Mouse (Mus musculus) liver, adult (tissue): Measurements from ENCODE around the gene Pnpla1.

Experiments used
- GATA4 ChIP-seq: IDR thresholded peaks from 2 replicates; pipeline ENCODE4 v1.6.1; 2014; ENCODE audit warnings: mild to moderate bottlenecking, low read length; ENCODE audit not compliant: insufficient replicate concordance

The Pnpla1 gene

DNA sequence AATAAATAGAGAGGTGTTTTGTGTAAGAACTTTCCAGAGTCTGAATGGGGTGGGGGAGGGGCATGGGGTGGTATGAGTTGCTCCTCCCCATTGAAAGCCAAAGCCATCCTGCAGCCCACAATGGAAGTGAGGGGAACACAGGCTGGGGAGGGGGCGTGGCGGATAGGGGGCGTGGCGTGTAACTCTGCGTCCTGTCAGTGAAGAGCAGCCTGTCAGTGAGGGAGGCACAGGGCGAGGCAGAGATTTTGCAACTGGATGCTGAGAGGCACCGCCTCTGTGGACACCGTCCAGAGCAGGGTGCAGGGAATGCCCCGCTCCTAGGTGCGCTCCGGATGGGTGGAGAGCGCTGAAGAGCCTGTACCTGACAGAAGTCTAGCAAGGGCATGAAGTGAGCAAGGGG, at the start of gene Pnpla1:
TSS of gene Pnpla1 (plus strand) at position 207 of the 400 bp plus-strand sequence.
- no peak for TF ChIP-seq GATA4

- TF ChIP-seq GATA4, result no peak
These were observed 49.5 kb upstream of the Pnpla1 start for GRCm38 (mm10) chr17:28808714-28809113.

GRCm38 (mm10) chr17:28809175-28809831, 48.9 kb upstream of the Pnpla1 start:
- TF ChIP-seq GATA4, result no peak

DNA sequence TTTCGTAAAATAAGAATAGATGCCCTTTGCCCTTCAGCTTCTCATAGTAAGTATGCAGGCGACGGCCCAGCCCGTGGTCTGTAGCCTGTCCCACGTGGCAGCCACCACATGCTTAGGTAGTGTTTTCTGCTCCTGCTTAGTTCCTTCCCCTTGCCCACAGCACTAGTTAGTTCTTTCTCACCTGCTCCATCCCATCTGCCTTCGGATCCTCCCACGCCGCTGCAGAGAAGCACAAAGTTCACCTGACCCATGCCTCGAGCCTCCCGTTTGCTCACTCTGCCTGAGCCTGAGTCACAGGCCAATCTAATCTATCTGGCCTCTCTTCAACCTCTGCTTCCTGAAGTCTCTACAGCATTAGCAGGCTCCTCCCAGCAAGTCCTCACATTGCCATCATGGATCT, 45.9 kb upstream of the Pnpla1 start:
- no peak for TF ChIP-seq GATA4

- TF ChIP-seq GATA4, result no peak
These were observed 43.6 kb upstream of the Pnpla1 start for GRCm38 (mm10) chr17:28814529-28815097.

- TF ChIP-seq GATA4, result no peak
These were observed 42.7 kb upstream of the Pnpla1 start for GRCm38 (mm10) chr17:28815384-28816004.

DNA sequence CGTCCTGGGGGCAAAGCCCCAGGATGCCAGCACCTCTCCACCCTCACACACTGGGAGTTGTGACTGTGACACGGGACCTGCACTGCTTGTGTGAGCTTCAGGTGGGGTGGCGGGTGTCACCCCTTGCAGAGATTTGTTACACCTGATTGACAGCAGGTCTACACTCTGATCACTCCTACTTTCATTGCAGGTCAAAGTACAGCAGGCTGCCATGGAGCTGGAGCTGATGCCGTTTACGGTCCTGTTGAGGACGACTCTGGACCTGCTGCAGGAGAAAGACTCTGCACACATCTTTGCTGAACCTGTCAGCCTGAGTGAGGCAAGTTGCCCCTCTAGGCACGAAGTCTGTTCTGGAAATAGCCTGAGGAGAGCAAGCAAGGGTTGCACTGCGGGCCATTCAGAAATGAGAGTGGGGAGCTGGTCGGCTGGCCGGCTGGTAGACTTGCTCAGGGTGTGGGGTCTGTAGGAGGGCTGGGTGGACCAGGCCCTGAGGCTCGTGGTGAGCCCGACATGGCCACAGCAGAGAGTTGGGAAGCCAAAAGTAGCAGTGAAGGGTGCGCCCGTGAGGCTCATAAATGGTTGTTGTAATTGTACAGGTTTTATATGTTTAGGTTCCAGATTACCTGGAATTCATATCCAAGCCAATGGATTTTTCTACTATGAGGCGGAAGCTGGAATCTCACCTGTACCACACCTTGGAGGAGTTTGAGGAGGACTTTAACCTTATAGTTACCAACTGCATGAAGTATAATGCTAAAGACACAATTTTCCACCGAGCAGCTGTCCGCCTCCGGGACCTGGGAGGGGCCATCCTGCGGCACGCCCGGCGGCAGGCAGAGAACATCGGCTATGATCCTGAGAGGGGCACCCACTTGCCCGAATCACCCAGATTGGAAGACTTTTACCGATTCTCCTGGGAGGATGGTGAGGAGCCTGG, 41.1 kb upstream of the Pnpla1 start:
- no peak for TF ChIP-seq GATA4

DNA sequence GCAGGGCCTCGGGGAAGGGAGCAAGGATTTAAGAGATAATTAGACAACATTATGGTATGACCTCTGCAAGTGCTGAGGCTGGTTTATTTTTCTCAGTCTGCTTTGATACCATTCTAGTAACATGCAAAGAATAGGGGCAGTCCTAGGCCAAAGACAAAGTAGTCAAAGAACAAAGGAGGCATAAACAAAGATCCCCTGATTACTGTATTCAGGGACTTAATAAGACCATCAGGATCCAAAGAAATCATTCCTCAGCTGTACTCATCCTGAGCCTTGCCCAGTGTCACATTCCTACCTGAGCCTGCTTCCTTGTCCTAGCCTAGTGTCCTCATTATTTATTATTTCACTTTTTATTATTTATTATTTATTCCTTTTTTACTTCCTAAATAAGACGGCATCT, 38.0 kb upstream of the Pnpla1 start:
- no peak for TF ChIP-seq GATA4

DNA sequence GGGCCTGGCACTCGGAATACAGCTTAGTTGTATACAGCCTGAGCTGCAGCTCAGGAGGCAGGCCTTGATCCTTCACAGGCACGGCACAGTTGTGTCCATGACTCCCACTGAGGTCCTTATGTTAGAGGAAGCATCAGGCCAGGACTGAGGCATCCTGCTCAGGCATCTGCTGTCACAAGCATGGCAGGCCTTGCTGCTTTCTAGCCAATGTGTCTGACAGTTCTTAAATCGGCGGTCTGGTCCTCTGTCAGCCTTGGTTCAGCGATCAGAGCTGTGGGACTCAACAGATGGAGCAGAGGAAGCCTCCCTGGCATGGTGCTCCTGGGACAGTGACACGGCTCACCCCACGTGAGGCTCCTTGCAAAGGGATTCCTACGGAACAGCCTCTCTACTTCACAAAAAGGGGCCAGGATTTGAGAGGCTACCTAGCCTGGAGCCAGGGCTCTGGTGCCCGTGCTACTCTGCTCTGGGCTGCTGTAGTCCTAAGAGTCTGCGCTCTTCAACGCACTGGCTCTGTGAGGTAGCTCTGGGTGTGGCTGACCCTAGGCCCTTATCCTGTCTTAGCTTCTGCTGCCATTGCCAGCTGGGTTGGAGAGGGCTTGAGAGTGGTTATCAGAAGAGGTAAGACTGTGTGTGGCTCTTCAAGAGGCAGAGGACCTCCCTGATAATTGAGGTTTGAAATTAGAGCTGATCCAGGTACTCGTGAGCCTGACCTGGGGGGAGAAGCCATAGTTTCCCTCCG, 35.0 kb upstream of the Pnpla1 start:
- TF ChIP-seq GATA4, result no peak

- TF ChIP-seq GATA4, result no peak
These were observed 34.5 kb upstream of the Pnpla1 start for GRCm38 (mm10) chr17:28823749-28824148.

DNA sequence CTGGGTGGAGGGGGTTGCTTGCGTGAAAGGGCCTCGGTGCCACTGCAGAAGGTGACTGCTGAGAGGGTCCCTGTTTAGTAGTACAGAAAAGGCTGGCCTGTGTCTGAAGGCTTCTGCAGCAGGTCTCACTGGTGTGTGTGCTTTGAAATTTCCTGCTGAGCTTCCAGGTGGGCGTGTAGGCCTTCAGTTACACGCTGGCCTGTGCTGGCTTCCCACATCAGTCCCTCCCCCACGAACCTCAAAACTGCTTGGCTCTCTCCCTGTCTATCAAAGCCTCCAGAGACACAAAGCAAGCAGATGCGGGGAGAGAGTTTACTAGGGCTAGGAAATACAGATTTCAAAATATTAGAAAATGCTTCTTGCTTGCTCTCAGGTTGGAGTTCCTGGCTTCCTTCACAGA, 33.3 kb upstream of the Pnpla1 start:
- TF ChIP-seq GATA4, result no peak

DNA sequence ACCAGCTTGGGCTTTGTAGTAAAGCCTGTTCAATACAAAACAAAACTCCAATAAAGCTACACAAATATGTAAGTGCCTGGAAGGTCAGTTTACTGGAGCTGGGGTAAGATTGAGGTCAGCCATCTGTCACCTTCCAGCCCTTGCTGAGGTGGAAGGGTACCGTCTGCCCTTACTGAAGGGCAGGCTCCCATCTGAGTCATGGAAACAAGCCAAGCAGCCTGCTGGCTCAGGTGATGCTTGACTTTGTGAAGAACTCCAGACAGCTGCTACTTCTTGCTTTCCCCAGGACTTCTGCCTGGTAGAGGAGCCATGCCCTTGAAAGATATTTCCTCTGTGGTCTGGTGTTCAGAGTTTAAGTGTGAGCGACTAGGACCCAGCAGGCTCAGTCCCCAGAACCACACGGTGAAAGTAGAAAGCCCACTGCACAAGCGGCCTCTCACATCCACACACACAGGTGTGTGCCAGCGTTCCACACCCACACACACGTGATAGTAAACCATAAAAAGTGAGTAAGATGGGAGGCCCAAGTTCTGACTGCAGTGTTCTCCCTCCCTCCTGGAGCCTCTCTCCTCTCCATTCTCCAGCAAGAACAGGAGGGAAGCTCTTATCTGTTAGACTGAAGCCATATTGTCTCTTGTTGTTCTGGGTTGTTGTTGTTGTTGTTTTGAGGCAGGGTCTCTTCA, 32.7 kb upstream of the Pnpla1 start:
- TF ChIP-seq GATA4, result no peak

- no peak for TF ChIP-seq GATA4
These were observed 30.5 kb upstream of the Pnpla1 start for GRCm38 (mm10) chr17:28827665-28828231.

GRCm38 (mm10) chr17:28829120-28829519, 29.1 kb upstream of the Pnpla1 start:
- no peak for TF ChIP-seq GATA4
